ENCODE assay signal across 8 mouse cellular contexts in the genomic region with DNA sequence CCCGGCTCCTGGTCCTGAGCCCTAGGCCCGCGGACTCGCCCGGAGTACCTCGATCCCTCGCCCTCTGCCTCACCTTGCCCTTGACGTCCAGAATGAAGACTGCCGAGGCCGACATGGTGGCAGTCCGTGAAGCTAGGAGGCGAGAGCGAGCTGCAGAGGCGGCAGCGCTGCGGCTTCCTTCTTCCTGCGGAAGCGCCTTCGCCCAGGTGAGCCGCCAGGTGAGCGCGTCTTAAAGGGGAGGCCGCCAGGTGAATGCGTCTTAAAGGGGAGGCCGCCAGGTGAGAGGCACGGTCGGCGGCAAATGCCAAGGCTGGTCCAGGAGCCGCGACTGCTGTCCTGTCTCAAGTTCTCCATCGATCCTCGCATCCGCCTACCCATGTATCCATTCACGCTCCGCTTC. TPM values are rescaled to one million over a fixed set of nuclear protein-coding genes. Genes with fewer than 3 reads are reported as not detected.
DNase-seq lines count a peak whose midpoint lies in the region; ATAC-seq and TF ChIP-seq lines count a peak whose summit lies in the region.

TSS of gene Ap1m2 (minus strand) at position 204 of the 400 bp plus-strand sequence.

- 8% methylated on average over 35 of the region's 35 CpGs for WGBS in intestine, embryonic 16.5 days
- WGBS in lung, embryonic 14.5 days = 6% methylated on average over 35 of the region's 35 CpGs

- peak; percentile 45; the same call in 1 of the 2 replicates for TF ChIP-seq CTCF in lung, embryonic 14.5 days (IDR thresholded peaks at IDR 0.05; ENCODE audit: low read depth)

- H3K9me3 ChIP-seq in intestine, embryonic 16.5 days (ENCODE audit: control insufficient read depth, low read length) = no peaks in the 10 kb centered on the region
- H3K9me3 ChIP-seq in lung, embryonic 14.5 days (ENCODE audit: low read depth, low read length) = no peaks in the 10 kb centered on the region

- H3K36me3 ChIP-seq in intestine, embryonic 16.5 days (ENCODE audit: control insufficient read depth, insufficient read depth, low read length) = no peaks in the 10 kb centered on the region
- H3K36me3 ChIP-seq in lung, embryonic 14.5 days (ENCODE audit: insufficient read depth) = no peaks in the 10 kb centered on the region

- no peaks in the 10 kb centered on the region for H3K4me1 ChIP-seq in intestine, embryonic 16.5 days (ENCODE audit: control insufficient read depth, insufficient read depth, low read length)
- no peaks in the 10 kb centered on the region for H3K4me1 ChIP-seq in lung, embryonic 14.5 days (ENCODE audit: insufficient read depth)

- H3K4me2 ChIP-seq in intestine, embryonic 16.5 days (ENCODE audit: low read depth, low read length) = peak within 1 kb of the TSS; percentile 47
- H3K4me2 ChIP-seq in lung, embryonic 14.5 days = peak within 1 kb of the TSS; percentile 42

- H3K27ac ChIP-seq in intestine, embryonic 16.5 days (ENCODE audit: low read length) = peak within 1 kb of the TSS; percentile 58
- no peak within 1 kb of the TSS for H3K27ac ChIP-seq in lung, embryonic 14.5 days (ENCODE audit: low read depth)

- peak within 1 kb of the TSS; percentile 62 for H3K9ac ChIP-seq in intestine, embryonic 16.5 days (ENCODE audit: low read depth, low read length)
- H3K9ac ChIP-seq in lung, embryonic 14.5 days = peak within 1 kb of the TSS; percentile 43

- peak; percentile 76 for ATAC-seq in intestine, embryonic 16.5 days
- no peak; the same call in 1 of the 2 replicates for ATAC-seq in lung, embryonic 14.5 days (ENCODE audit: insufficient read depth)
- no peak for ATAC-seq in frontal cortex, adult (ENCODE audit: low TSS enrichment)

- peak; percentile 63 to 76 for DNase-seq in urinary bladder, adult 18-20 months (ENCODE audit: low spot score in 2 of 2)
- DNase-seq in urinary bladder, postnatal 10 days (ENCODE audit: low spot score) = no peak
- peak; percentile 72 for DNase-seq in lung, embryonic 14.5 days
- DNase-seq in urinary bladder, postnatal 36 days (ENCODE audit: low spot score in 2 of 2) = peak; percentile 66 to 67
- DNase-seq in adrenal gland, adult 18-20 months (ENCODE audit: low spot score in 2 of 2) = no peak
- no peak for DNase-seq in frontal cortex, postnatal 14 days (ENCODE audit: low spot score in 2 of 2)

- H3K27me3 ChIP-seq in intestine, embryonic 16.5 days (replicated peaks; ENCODE audit: control insufficient read depth, insufficient read depth, low read length) = 0 out of 2 replicates have a peak, but pooled peaks cover 5% of the 10 kb centered on the region
- peaks cover 14% of the 10 kb centered on the region for H3K27me3 ChIP-seq in lung, embryonic 14.5 days (ENCODE audit: insufficient read depth, low read length)

- H3K4me3 ChIP-seq in intestine, embryonic 16.5 days (ENCODE audit: low read length) = peak within 1 kb of the TSS; percentile 61
- peak within 1 kb of the TSS; percentile 43 for H3K4me3 ChIP-seq in lung, embryonic 14.5 days (ENCODE audit: low read depth, low read length)

RNA-seq across cellular contexts. Expression of gene Ap1m2, which starts in this region (rescaled TPM):
- polyA plus RNA-seq in intestine, embryonic 16.5 days (2015; fragmentation: Nextera tagmentation; extraction: Ambion mirVana) = 158 and 172 TPM in 2 replicates
- 45.7 and 45.8 TPM in 2 replicates for polyA plus RNA-seq in lung, embryonic 14.5 days (2014; fragmentation: Nextera tagmentation; extraction: Ambion mirVana)
- not detected for total RNA-seq in adrenal gland, adult 18-20 months (2021)

Comparison
In these comparisons a context has a peak if more than half of its experiments do, and no peak if none do; other contexts are left out.
1. DNase-seq: peak in urinary bladder, adult 18-20 months (2 of 2), lung, embryonic 14.5 days (single experiment) and urinary bladder, postnatal 36 days (2 of 2); none in urinary bladder, postnatal 10 days (single experiment), adrenal gland, adult 18-20 months (0 of 2) and frontal cortex, postnatal 14 days (0 of 2).